Mouse (Mus musculus): Measurements from ENCODE around the gene Hcar1. TPM values are rescaled to one million over a fixed set of nuclear protein-coding genes. Genes with fewer than 3 reads are reported as not detected.
A peak's percentile ranks its signal among the peaks of the same experiment; 100 is the strongest.

The Hcar1 gene
- under 1 TPM; 0.11 to 0.31 TPM for total RNA-seq (2021)
- long read RNA-seq, experiment 1, result 0 reads
- long read RNA-seq, experiment 2, result 0 reads

GRCm38 (mm10) chr5:123879928-123880327 lies at the start of gene Hcar1:
Hcar1 (minus strand) TSS chr5:123880020.
- intact Hi-C loops (cut with DNase I; ENCODE audit: low total_unique reads), result no loop called here
- DNase-seq, result no peak

GRCm38 (mm10) chr5:123927118-123927517 lies 47.3 kb upstream of the Hcar1 start, which contains the start of gene Gm43518:
Gm43518 (plus strand) TSS chr5:123927418.
- intact Hi-C loops (cut with DNase I; ENCODE audit: low total_unique reads), result no loop called here
- no peak for DNase-seq

- no peak for DNase-seq
- intact Hi-C loops (cut with DNase I; ENCODE audit: low total_unique reads), result no loop called here
These were observed 42.3 kb upstream of the Hcar1 start for GRCm38 (mm10) chr5:123922112-123922511.

DNA sequence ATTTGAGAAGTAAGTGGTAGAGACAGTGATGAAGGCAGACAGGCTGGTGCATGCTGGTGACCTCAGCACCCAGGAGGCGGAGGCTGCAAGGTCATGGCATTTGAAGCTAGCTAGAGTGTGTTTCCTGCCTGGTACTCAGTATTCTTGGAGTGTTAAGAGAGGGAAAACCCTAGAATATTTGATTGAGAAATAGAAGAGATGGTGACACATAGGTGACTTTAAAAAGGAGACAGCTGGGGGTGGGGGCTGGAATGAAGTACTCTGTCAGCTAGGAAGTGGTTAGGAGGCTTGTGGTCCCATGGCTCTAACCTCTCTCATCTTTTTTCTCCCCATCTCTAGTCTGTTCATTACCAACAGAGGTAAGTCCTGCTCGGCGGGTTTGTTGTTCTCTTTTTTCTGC lies 35.0 kb upstream of the Hcar1 start:
- intact Hi-C loops (cut with DNase I; ENCODE audit: low total_unique reads), result no loop called here

DNA sequence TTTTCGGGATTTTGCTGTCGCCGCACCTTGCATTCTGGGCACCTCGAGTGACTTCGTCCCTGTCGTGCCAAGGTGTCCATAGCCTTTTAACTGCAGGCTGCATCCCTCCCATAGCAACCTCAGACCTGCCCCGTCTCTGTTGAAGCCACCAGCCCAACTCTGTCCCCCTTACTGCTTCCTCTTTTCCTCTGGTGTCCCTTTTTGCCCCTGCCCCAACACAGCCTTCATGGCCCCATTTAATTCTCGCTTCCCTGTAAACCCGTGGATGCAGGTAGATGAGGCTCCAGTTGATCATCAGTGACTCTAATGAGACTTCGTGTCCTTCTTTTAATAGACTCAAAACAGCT lies 27.8 kb upstream of the Hcar1 start:
- intact Hi-C loops (cut with DNase I; ENCODE audit: low total_unique reads), result loop anchor here (5.0 kb wide), 1 partner anchor 80 kb away; no protein-coding TSS in a partner anchor
- no peak for DNase-seq

More for the DNA sequence above, 35.0 kb upstream of the Hcar1 start:
- DNase-seq, result no peak

DNA sequence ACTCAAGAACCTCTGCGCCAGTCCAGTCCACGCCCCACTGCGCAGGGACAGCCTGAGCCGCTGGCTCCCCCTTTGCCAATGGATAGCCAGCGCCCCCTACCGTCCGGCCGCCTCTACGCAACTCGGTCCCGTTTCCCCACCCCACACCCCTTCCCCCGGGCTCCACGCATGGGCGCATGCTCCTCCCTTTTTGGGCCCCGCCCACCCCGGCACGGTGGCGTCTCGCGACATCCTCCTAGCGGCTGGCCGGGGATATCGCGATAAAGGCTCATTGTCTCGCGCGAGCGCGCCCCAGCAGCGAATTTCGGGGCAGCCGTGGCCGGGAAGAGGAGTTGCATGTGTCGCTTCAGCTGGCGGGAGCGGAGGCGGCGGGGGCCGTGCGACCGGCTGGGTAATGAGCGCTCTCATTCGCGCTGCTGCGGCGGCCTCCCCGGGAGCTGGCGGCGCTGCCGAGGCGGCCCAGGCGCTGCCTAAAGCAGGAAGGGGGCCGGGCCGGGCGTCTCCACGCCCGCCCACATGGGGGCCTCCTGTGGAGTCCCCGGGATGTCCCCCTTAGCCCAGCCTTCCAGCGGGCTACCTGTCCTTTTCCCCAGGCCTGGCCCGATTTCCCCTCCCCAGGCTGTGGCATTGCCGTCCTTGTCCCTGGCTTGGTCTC lies 27.3 kb upstream of the Hcar1 start, which contains the start of gene Denr:
Gene Denr (plus strand): TSS at position 200 of the 655 bp plus-strand sequence.
- DNase-seq, result peak; percentile 100
- intact Hi-C loops (cut with DNase I; ENCODE audit: low total_unique reads), result loop anchor here (5.0 kb wide), 1 partner anchor 80 kb away; no protein-coding TSS in a partner anchor

DNA sequence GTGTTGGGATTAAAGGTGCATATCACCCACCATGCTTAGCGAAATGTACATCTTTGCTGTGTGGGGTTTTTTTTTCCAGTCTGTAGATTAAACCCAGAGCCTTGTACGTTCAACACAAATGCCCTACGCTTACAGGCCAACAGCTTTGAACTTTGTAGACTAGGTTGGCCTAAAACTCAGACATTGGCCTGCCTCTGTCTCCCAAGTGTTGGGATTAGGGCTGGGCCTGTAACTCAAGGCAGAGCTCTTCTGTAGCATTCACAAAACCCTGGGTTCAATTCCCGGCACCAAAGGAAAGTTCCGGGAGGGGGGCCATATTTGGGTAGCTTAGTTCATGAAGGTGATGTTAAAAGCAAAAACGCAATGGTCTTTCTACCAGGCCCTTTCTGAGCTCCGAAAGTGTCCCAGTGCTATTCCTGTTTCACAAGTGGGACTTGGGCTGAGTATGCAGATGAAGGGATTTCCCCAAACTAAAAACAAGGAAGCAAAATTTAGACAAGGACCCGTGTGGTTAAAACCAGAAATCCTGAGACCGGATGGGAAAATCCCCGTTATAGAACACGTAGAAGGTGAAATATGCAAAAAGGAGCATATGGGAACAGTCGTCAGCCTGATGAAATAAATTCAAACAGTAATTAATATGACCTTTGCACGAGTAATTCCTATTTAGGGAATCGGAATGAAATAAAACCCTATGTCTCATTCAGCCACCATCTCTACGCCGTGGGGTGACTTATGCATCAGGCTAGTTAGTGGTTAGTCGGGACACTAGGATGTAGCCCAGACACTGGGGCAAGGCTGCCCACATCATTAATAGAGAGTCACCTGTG lies 26.5 kb upstream of the Hcar1 start:
- DNase-seq, result no peak
- intact Hi-C loops (cut with DNase I; ENCODE audit: low total_unique reads), result loop anchor here (5.0 kb wide), 1 partner anchor 79 kb away; no protein-coding TSS in a partner anchor

GRCm38 (mm10) chr5:123904059-123904672 lies 24.3 kb upstream of the Hcar1 start:
- intact Hi-C loops (cut with DNase I; ENCODE audit: low total_unique reads), result no loop called here
- DNase-seq, result no peak

GRCm38 (mm10) chr5:123897352-123897751 lies 17.5 kb upstream of the Hcar1 start:
- intact Hi-C loops (cut with DNase I; ENCODE audit: low total_unique reads), result loop anchor here (10.0 kb wide), 1 partner anchor 253 kb away; no protein-coding TSS in a partner anchor
- no peak for DNase-seq

GRCm38 (mm10) chr5:123896395-123896794 lies 16.6 kb upstream of the Hcar1 start:
- DNase-seq, result no peak
- intact Hi-C loops (cut with DNase I; ENCODE audit: low total_unique reads), result loop anchor here (10.0 kb wide), 1 partner anchor 252 kb away; no protein-coding TSS in a partner anchor

GRCm38 (mm10) chr5:123893520-123893919 lies 13.7 kb upstream of the Hcar1 start:
- intact Hi-C loops (cut with DNase I; ENCODE audit: low total_unique reads), result loop anchor here (10.0 kb wide), 1 partner anchor 249 kb away; no protein-coding TSS in a partner anchor
- no peak for DNase-seq

DNA sequence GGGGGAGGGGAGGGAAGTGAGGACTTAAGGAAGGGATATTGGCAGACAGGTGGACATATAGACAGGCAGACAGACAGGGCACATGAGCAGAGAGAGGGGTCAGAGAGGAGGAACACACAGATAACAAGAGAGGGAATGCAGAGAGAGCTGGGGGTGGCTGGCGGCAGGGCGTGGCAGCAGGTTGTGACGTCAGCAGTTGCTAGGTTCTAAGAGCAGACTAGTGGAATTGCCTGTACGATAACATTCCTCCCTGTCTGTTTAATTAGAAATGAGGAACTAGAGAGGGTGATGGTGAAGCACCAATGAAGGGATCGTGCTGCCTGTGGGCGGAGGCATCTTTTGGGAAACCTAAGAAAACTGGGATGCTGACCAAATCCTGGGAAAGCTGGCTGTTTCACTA lies 11.8 kb upstream of the Hcar1 start:
- intact Hi-C loops (cut with DNase I; ENCODE audit: low total_unique reads), result loop anchor here (10.0 kb wide), 1 partner anchor 247 kb away; no protein-coding TSS in a partner anchor
- no peak for DNase-seq

- DNase-seq, result no peak
- intact Hi-C loops (cut with DNase I; ENCODE audit: low total_unique reads), result loop anchor here (10.0 kb wide), 1 partner anchor 246 kb away; no protein-coding TSS in a partner anchor
These were observed 11.2 kb upstream of the Hcar1 start for GRCm38 (mm10) chr5:123890987-123891386.

DNA sequence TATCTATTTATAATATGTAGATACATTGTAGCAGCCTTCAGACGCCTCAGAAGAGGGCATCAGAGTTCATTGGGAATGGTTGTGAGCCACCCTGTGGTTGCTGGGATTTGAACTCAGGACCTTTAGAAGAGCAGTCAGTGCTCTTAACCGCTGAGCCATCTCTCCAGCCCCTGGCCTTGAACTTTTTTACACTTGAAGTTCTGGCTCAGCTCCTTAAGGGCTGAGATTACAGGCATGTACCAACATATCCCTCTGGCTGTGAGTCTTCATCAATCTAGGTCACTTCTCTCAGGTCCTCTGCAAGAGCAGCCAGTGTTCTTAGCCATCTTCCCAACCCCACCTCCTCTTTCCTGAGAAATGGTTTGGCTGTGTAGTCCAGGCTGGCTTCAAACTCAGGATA lies 10.5 kb upstream of the Hcar1 start:
- no peak for DNase-seq
- intact Hi-C loops (cut with DNase I; ENCODE audit: low total_unique reads), result loop anchor here (10.0 kb wide), 1 partner anchor 246 kb away; no protein-coding TSS in a partner anchor

DNA sequence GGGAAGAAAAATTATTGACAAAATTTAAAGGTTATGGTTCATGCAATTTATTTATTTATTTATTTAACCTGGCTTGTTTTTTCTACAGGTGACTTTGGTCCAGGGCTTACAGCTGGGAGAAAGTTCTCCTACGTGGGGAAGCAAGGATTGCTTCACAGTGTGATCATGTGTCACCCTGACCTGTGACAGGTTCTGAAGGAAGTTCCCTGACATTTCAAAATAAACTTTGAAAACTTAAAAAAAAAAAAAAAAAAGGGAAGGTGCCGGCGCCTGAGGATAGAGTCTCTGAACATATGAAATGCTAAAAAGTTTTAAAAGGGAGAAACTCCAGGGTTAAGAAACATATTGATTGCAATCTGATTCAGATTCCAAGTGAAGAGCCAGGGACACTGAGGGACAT lies 6.5 kb upstream of the Hcar1 start:
- intact Hi-C loops (cut with DNase I; ENCODE audit: low total_unique reads), result no loop called here

GRCm38 (mm10) chr5:123884332-123884731 lies 4.5 kb upstream of the Hcar1 start:
- intact Hi-C loops (cut with DNase I; ENCODE audit: low total_unique reads), result no loop called here
- DNase-seq, result no peak

More for the DNA sequence above, 6.5 kb upstream of the Hcar1 start:
- no peak for DNase-seq

GRCm38 (mm10) chr5:123883891-123884290 lies 4.1 kb upstream of the Hcar1 start:
- no peak for DNase-seq
- intact Hi-C loops (cut with DNase I; ENCODE audit: low total_unique reads), result no loop called here

- DNase-seq, result no peak
- intact Hi-C loops (cut with DNase I; ENCODE audit: low total_unique reads), result no loop called here
These were observed 958 bp upstream of the Hcar1 start for GRCm38 (mm10) chr5:123880778-123881177.

GRCm38 (mm10) chr5:123878056-123878455 lies 1.8 kb downstream of the Hcar1 start:
- intact Hi-C loops (cut with DNase I; ENCODE audit: low total_unique reads), result no loop called here
- DNase-seq, result no peak

- no peak for DNase-seq
- intact Hi-C loops (cut with DNase I; ENCODE audit: low total_unique reads), result no loop called here
These were observed 5.6 kb downstream of the Hcar1 start for GRCm38 (mm10) chr5:123874177-123874576.

All from gastrocnemius, postnatal 14 days (tissue).